Mouse (Mus musculus) cortical plate, adult 2 months (tissue): ENCODE data around the gene Ppp2ca.

ENCODE experiments used
- CTCF ChIP-seq: fragments of 200-500 bp; IDR thresholded peaks from 2 replicates; pipeline ENCODE4 v1.5.1; 2011; ENCODE audit warnings: mild to moderate bottlenecking, control low read depth, low read length; ENCODE audit not compliant: insufficient read depth; ENCODE audit errors: extremely low read depth
- POLR2A ChIP-seq: fragments of 200-500 bp; IDR thresholded peaks from 2 replicates; pipeline ENCODE4 v1.6.1; 2011; ENCODE audit warnings: mild to moderate bottlenecking, low read length, control low read depth; ENCODE audit not compliant: insufficient read depth; ENCODE audit errors: extremely low read depth

- TF ChIP-seq POLR2A (no peak), CTCF (no peak)
These were observed 17.0 kb downstream of the Ppp2ca start for GRCm38 (mm10) chr11:52115479-52115878.
